Mouse (Mus musculus) gonadal fat pad, adult 2 months (tissue): ENCODE results near the gene Gm20388. TPM values are rescaled to one million over a fixed set of nuclear protein-coding genes. Genes with fewer than 3 reads are reported as not detected.

ENCODE experiments used
- DNase-seq: peaks from one replicate; pipeline ENCODE4 v3.0.0-alpha.2; 2012; ENCODE audit warnings: low read depth
- polyA plus RNA-seq: library from polyadenylated mRNA; depleted of rRNA; stranded (reverse); fragments of >200 nt; gene quantifications from 2 replicates; pipeline ENCODE4 v1.2.3, GENCODE M21; 2012

Gene Gm20388
- polyA plus RNA-seq, 1 experiment = 119 TPM

GRCm38 (mm10) chr8:120412911-120413625, 502.4 kb downstream of the Gm20388 start:
- no peak for DNase-seq

DNA sequence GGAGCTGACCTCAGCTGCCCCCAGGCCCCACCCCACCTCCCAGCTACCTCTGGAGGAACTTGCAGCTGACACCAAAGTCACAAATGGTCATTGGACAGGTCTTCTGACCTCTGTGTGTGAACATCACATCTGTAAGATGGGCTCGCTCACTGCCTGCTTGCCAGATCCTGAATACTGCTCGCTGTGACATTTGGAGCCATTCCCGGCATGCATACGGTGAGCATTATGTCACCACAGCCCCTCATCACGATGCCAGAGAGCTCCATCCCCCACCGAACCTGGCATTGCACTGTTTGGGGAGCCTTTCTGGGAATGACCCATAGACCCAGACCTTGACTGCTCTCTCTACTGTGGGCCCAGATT, 503.0 kb downstream of the Gm20388 start:
- no peak for DNase-seq

GRCm38 (mm10) chr8:120414216-120414615, 503.6 kb downstream of the Gm20388 start:
- DNase-seq = no peak

GRCm38 (mm10) chr8:120415474-120415873, 504.8 kb downstream of the Gm20388 start:
- DNase-seq = no peak

- DNase-seq = no peak
Observed at GRCm38 (mm10) chr8:120416173-120416521, 505.5 kb downstream of the Gm20388 start.

GRCm38 (mm10) chr8:120416522-120417394, 506.1 kb downstream of the Gm20388 start:
- peak; percentile 89 for DNase-seq

GRCm38 (mm10) chr8:120418188-120418587, 507.5 kb downstream of the Gm20388 start:
- no peak for DNase-seq

DNA sequence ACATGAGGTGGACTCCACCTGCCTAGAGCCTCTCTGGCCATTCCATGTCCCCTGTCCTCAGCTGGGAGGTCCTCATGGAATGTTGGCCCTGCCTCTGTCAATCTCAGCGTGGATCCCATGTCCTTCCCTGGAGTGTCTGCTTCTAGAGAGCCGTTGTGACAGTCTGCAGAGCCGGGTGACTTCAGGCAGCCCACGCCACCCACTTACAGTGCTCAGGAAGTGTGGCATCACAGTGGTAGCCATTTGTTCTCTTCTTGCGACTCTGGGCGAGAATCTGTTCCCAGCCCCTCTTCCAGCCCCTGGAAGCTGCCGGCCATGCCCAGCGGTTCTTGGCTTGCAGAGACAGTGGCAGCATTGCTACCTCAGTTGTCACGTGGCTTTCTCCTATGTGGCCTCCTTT, 509.0 kb downstream of the Gm20388 start:
- DNase-seq = no peak

- no peak for DNase-seq
Observed at GRCm38 (mm10) chr8:120420226-120420625, 509.6 kb downstream of the Gm20388 start.

- DNase-seq = no peak
Observed at GRCm38 (mm10) chr8:120421638-120422037, 511.0 kb downstream of the Gm20388 start.

- DNase-seq = no peak
Observed at GRCm38 (mm10) chr8:120422236-120422635, 511.6 kb downstream of the Gm20388 start.

GRCm38 (mm10) chr8:120423576-120423975, 512.9 kb downstream of the Gm20388 start:
- no peak for DNase-seq

- no peak for DNase-seq
Observed at GRCm38 (mm10) chr8:120424829-120425198, 514.2 kb downstream of the Gm20388 start.

GRCm38 (mm10) chr8:120425199-120425941, 514.7 kb downstream of the Gm20388 start:
- DNase-seq = no peak

DNA sequence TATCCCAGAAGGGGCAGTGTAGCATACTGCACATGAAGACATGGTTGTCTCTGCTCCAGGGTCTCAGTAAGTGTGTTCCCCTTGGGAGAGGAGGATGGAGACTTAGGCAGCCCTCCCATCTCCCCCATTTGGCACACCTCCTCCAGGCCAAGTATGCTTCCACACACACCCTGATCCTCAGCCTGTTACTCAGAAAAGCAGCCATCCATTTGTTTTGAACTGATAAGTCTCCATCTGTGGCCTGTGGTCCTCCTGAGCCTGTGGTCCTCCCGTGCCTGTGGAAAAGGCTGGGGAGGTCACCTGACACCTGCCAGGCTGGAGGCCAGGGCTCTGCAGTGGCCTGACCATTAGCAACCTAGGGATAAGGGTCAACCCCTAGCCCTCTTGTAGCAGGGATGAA, 515.5 kb downstream of the Gm20388 start:
- DNase-seq = no peak

DNA sequence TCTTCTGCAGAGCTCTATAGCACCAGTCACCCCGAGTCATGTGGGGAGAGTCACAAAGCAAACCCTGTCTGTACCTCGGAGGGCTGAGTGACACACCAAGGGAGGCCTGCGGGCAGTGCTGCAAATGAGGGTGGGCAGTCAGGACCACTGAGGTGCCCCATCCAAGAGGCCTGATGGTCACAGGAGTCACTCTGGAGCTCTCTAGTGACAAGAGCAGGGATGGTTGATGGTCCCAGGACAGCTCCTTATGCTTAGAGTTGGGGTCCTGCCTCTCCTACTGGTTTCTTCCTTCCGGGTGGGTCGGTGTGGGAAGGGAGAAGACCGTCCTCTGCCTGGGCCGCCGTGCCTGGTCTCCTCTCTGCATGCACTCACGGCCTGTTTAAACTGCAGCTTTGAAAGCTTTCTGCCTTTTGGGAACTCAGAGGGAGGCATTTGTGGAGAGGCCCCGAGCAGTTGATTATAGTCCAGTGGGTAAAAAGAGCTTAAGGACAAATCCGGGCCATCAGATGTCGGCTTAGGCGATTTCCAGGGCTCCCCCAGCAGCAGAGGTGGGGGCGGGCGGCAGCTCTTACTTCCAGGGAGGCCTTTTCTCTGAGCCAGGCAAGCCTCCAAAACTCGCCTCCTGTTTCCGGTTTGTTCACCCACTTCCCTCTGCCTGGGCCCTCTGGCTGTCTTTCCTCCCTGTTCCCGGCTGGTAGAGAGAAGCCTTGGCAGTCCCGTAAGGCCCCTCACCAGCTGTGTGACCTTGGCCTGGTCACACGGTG, 516.2 kb downstream of the Gm20388 start:
- no peak for DNase-seq

- no peak for DNase-seq
Observed at GRCm38 (mm10) chr8:120428492-120428891, 517.9 kb downstream of the Gm20388 start.

DNA sequence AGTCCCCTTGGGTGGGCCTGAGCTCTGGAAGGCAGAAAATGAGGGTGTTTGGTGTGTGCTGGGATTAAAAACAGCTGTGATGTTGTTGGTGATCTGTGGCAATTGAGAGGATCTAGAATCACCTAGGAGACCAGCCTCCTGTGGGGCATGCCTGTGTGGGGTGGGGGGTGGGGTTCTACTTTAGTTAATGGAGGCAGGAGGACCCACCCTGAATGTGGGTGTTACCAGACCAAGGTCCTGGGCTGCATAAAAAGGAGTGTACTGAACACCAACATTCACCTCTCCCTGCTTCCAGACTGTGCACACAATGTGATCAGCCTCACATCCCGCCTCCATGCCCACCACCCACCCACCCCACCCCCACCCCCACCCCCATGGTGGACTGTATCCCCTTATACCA, 518.5 kb downstream of the Gm20388 start:
- DNase-seq = no peak

DNA sequence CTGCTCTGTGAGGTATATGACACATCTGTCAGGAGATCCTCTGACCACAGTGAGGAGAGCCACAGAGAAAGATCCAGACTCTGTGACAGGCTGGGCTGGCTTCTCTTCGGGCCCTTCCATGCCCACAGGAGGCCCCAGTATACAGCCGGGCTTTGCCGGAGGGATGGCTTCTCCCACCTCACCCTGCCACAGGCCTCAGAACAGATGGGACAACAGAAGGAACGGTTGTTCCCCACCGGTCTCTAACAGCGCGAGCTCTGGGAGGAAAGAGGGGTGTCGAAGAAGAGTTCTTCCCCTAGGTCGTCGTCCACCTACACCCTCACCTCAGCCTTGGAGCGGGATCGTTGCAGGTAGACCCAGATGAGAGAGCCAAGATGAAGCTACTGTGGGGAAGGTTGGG, 520.4 kb downstream of the Gm20388 start:
- no peak for DNase-seq

GRCm38 (mm10) chr8:120432438-120432837, 521.8 kb downstream of the Gm20388 start:
- no peak for DNase-seq

GRCm38 (mm10) chr8:120433143-120433542, 522.5 kb downstream of the Gm20388 start:
- DNase-seq = no peak

DNA sequence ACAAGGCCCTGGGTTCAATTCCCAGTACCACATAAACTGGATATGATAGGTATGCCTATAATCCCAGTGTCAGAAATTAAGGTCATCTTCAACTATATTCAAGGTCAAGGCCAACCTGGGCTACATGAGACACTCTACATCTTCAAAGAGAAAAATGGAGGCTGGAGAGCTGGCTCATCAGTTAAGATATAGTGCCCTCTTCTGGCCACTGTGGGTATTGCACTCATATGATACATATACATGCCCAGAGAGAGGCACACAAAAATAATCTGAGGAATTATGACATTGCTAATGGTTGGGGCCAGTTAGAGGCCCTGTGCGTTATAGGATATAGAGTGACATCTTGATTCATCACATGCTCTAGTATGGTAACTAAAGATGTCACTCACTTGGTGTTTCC, 523.1 kb downstream of the Gm20388 start:
- DNase-seq = no peak
